Mouse (Mus musculus) stomach, postnatal 0 days (tissue): ENCODE data around the gene Oaz1. TPM values are rescaled to one million over a fixed set of nuclear protein-coding genes. Genes with fewer than 3 reads are reported as not detected.

Source experiments
- ATAC-seq: fragments of 200-750 bp; cut with Nextera tagmentation; 2 replicates; pipeline ENCODE4 v1.8.0; 2017; ENCODE audit not compliant: low FRiP score, low TSS enrichment
- DNase-seq: peaks from one replicate; pipeline ENCODE4 v3.0.0-alpha.2; 2016; ENCODE audit warnings: low spot score
- H3K27ac ChIP-seq: fragments of 300-500 bp; sonication (generic); replicated peaks from 2 replicates; pipeline ENCODE4 v1.5.1; 2014; ENCODE audit warnings: mild to moderate bottlenecking, control low read depth
- H3K27me3 ChIP-seq: fragments of 300-500 bp; sonication (generic); 2 replicates; pipeline ENCODE4 v1.6.1; 2014; ENCODE audit warnings: low read length; ENCODE audit not compliant: control insufficient read depth, insufficient read depth
- H3K36me3 ChIP-seq: fragments of 300-500 bp; sonication (generic); 2 replicates; pipeline ENCODE4 v1.6.1; 2014; ENCODE audit warnings: low read length, mixed read lengths; ENCODE audit not compliant: control insufficient read depth, insufficient read depth
- H3K4me1 ChIP-seq: fragments of 300-500 bp; sonication (generic); replicated peaks from 2 replicates; pipeline ENCODE4 v1.6.1; 2014; ENCODE audit warnings: antibody characterized with exemption; ENCODE audit not compliant: control insufficient read depth, insufficient read depth
- H3K4me2 ChIP-seq: fragments of 300-500 bp; sonication (generic); replicated peaks from 2 replicates; pipeline ENCODE4 v1.6.1; 2014; ENCODE audit warnings: low read depth, mild to moderate bottlenecking, control low read depth, moderate library complexity
- H3K4me3 ChIP-seq: fragments of 300-500 bp; sonication (generic); 2 replicates; pipeline ENCODE4 v1.5.1; 2014; ENCODE audit warnings: low read depth, low read length, control low read depth
- H3K9ac ChIP-seq: fragments of 300-500 bp; sonication (generic); 2 replicates; pipeline ENCODE4 v1.6.1; 2014; ENCODE audit warnings: mild to moderate bottlenecking, low read length, control low read depth, mixed read lengths
- H3K9me3 ChIP-seq: fragments of 300-500 bp; sonication (generic); 2 replicates; pipeline ENCODE4 v1.6.1; 2016; ENCODE audit warnings: low read length; ENCODE audit not compliant: control insufficient read depth
- CTCF ChIP-seq: IDR thresholded peaks from 2 replicates; pipeline ENCODE4 v1.5.1; 2016; ENCODE audit warnings: antibody characterized with exemption, low read depth, mild to moderate bottlenecking, moderate library complexity
- EP300 ChIP-seq: optimal IDR thresholded peaks from 2 replicates; pipeline ENCODE3; 2016; ENCODE audit warnings: antibody characterized with exemption
- WGBS: fragments of 180-500 bp; shearing (Covaris S2); extraction: QIAGEN DNeasy Blood & Tissue Kit; methylation state at CpG from one replicate; pipeline ENCODE4 v1.1.7; 2014; 5-methylcytosine and 5-hydroxymethylcytosine counted together
- polyA plus RNA-seq: library from polyadenylated mRNA; unstranded; fragments of >200 nt; fragmentation: Nextera tagmentation; extraction: Ambion mirVana; gene quantifications from 2 replicates; pipeline ENCODE4 v1.2.1, GENCODE M21; 2015

Oaz1 gene
- polyA plus RNA-seq, 1 experiment from 2014 or later, result 1,070 TPM

- no peak overlapping the region for H3K9ac ChIP-seq
- ATAC-seq (no peak), DNase-seq (no peak)
- H3K27ac ChIP-seq, result no peak overlapping the region
- H3K4me2 ChIP-seq, result no peak overlapping the region
- TF ChIP-seq EP300 (no peak), CTCF (no peak)
- H3K36me3 ChIP-seq, result no peaks in the 10 kb centered on the region
- 55% methylated on average over 2 of the region's 2 CpGs for WGBS
- no peaks in the 10 kb centered on the region; the same call in 1 of the 2 replicates for H3K27me3 ChIP-seq
- H3K9me3 ChIP-seq, result no peaks in the 10 kb centered on the region
- no peaks in the 10 kb centered on the region for H3K4me1 ChIP-seq
- no peak overlapping the region for H3K4me3 ChIP-seq
These were observed 12.0 kb downstream of the Oaz1 start for GRCm38 (mm10) chr10:80838346-80838912.

GRCm38 (mm10) chr10:80839848-80840247 lies 13.4 kb downstream of the Oaz1 start:
- Histone ChIP-seq H3K9me3 (no peaks in the 10 kb centered on the region), H3K4me2 (no peak overlapping the region), H3K27ac (no peak overlapping the region), H3K27me3 (peaks cover 4% of the 10 kb centered on the region; the same call in 1 of the 2 replicates), H3K4me1 (no peaks in the 10 kb centered on the region), H3K4me3 (no peak overlapping the region), H3K36me3 (no peaks in the 10 kb centered on the region), H3K9ac (no peak overlapping the region)
- ATAC-seq, result no peak
- no peak for TF ChIP-seq EP300
- no peak for TF ChIP-seq CTCF
- 65% methylated on average over 6 of the region's 6 CpGs for WGBS
- no peak for DNase-seq

GRCm38 (mm10) chr10:80841685-80842084 lies 15.2 kb downstream of the Oaz1 start:
- H3K36me3 ChIP-seq, result no peaks in the 10 kb centered on the region
- 68% methylated on average over 2 of the region's 2 CpGs for WGBS
- TF ChIP-seq EP300 (no peak), CTCF (no peak)

GRCm38 (mm10) chr10:80842334-80842733 lies 15.9 kb downstream of the Oaz1 start:
- 73% methylated on average over 15 of the region's 15 CpGs for WGBS
- DNase-seq, result no peak
- Histone ChIP-seq H3K4me3 (no peak overlapping the region), H3K27me3 (peaks cover 4% of the 10 kb centered on the region; the same call in 1 of the 2 replicates), H3K9ac (no peak overlapping the region), H3K4me1 (no peaks in the 10 kb centered on the region), H3K4me2 (no peak overlapping the region), H3K27ac (no peak overlapping the region), H3K36me3 (no peaks in the 10 kb centered on the region), H3K9me3 (no peaks in the 10 kb centered on the region)
- no peak for ATAC-seq
- TF ChIP-seq EP300, result no peak
- TF ChIP-seq CTCF, result no peak

More at GRCm38 (mm10) chr10:80841685-80842084, 15.2 kb downstream of the Oaz1 start:
- H3K27me3 ChIP-seq, result peaks cover 4% of the 10 kb centered on the region; the same call in 1 of the 2 replicates
- no peak overlapping the region for H3K27ac ChIP-seq
- no peak overlapping the region for H3K9ac ChIP-seq
- DNase-seq (no peak), ATAC-seq (no peak)
- H3K9me3 ChIP-seq, result no peaks in the 10 kb centered on the region
- no peak overlapping the region for H3K4me3 ChIP-seq
- no peaks in the 10 kb centered on the region for H3K4me1 ChIP-seq
- no peak overlapping the region for H3K4me2 ChIP-seq

GRCm38 (mm10) chr10:80843087-80843930 lies 16.9 kb downstream of the Oaz1 start:
- Histone ChIP-seq H3K4me3 (peak overlapping the region; percentile 41), H3K27ac (no peak overlapping the region), H3K4me1 (no peaks in the 10 kb centered on the region), H3K27me3 (peaks cover 4% of the 10 kb centered on the region; the same call in 1 of the 2 replicates), H3K36me3 (no peaks in the 10 kb centered on the region), H3K9ac (peak overlapping the region; percentile 43; the same call in 1 of the 2 replicates), H3K4me2 (peak overlapping the region; percentile 62), H3K9me3 (no peaks in the 10 kb centered on the region)
- DNase-seq (no peak), ATAC-seq (no peak)
- no peak for TF ChIP-seq EP300
- TF ChIP-seq CTCF, result no peak
- whole genome bisulfite sequencing, result 10% methylated on average over 31 of the region's 32 CpGs
